Mouse (Mus musculus): ENCODE measurements around the gene Axin2.

Gene Axin2

GRCm38 (mm10) chr11:108906590-108907254 lies 13.4 kb upstream of the Axin2 start:
- no peak for DNase-seq

DNA sequence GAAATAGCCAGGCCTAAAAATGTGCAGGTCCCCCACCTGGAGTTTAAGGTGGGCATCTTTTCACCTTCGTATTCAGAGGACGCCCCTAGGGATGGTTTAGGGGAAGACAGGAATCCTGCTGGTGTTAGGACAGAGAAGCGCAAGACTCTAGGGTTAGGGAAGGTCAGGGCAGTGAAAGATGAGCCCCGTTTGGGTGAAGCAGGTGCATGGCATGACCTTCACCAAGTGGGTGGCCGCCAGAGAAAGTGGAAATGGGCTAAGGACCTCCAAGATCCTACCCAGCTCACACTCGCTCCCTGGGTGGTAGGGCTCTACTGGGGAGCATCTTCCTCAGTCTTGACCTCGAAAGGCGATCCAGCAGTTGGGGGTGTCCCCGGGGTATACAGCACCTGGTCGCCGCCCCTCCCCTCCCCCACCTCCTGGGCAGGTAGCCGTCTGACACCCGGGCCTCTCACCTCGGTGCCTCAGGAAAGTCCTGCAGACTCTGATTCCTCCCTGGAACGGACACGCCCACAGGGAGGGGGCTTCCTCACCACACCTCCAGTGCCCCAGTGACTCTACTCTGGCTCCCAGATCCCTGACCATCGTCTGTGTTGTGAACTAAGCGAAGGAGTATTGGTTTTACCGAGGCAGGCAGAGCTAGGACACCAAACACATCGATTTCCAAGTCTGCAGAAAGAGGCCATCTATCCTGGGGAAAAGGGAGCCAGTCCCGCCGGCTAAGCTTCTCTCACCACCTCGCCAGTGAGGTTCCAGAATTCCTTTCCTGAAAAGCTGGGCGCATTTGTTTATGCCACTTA lies 10.6 kb upstream of the Axin2 start:
- no peak for DNase-seq

DNA sequence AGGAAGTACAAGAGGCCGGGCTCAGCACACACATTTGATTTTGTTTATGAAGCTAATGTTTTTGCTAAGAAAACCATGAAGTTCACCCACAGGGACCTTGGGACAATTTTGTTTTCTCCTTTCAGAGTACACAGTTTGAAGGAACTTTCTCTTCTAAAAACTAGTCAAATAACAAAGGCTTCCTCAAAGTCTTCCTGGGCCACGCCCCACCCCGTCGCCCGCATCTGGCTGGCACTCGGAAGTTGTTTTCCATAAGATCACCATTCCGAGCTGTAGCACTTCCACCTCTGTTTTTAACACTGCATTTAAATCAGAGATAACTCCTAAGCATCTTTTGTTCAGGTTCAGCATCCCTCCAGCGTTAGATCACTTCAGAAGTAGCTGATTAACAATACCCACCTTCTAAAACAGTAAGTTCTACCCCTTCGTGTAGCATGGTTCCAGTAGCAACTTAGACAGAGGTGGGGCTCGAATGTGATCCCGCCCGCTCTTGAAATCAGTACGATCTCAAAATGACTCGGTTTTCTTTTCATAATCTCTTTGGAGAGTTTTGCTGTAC lies 9.7 kb upstream of the Axin2 start:
- DNase-seq, result no peak

DNA sequence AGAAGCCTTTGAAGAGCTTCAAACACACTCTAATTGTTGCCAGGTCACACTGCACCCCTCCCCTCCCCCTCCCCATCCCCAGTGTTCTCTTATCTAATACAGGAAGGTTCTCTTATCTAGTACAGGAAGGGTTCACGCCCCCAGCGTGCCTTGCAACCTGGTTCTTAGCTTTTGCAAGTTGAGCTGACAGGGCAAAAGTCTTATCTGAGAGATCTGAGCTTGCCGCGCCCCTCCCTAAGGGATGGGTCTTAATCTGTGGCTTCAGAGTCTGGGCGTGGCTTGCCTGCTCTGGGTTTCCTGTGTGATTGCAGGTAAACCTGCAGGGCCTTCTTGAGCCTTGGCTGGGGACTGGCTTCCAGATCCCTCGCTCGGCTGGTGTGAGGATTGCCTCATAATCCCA lies 9.2 kb upstream of the Axin2 start:
- no peak for DNase-seq

DNA sequence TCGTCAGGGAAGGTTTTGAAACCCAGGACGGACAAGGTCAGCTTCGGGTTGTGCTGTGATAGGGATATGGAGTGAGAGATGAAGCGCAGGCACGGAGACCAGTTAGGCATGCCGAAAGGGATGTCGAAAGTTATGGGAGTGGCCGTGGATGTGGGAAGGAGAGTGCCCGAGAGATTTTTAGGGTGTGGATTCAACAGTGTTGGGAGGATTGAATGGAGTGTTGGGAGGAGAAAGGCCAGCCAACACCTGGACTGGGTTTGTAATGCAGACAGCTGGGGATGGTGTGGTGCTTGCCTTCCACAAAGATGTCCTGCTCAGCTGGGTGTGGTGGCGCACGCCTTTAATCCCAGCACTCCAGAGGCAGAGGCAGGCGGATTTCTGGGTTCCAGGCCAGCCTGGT lies 8.0 kb upstream of the Axin2 start:
- DNase-seq, result no peak

- DNase-seq, result peak; percentile 53
Observed at GRCm38 (mm10) chr11:108917422-108918324, 2.5 kb upstream of the Axin2 start.

DNA sequence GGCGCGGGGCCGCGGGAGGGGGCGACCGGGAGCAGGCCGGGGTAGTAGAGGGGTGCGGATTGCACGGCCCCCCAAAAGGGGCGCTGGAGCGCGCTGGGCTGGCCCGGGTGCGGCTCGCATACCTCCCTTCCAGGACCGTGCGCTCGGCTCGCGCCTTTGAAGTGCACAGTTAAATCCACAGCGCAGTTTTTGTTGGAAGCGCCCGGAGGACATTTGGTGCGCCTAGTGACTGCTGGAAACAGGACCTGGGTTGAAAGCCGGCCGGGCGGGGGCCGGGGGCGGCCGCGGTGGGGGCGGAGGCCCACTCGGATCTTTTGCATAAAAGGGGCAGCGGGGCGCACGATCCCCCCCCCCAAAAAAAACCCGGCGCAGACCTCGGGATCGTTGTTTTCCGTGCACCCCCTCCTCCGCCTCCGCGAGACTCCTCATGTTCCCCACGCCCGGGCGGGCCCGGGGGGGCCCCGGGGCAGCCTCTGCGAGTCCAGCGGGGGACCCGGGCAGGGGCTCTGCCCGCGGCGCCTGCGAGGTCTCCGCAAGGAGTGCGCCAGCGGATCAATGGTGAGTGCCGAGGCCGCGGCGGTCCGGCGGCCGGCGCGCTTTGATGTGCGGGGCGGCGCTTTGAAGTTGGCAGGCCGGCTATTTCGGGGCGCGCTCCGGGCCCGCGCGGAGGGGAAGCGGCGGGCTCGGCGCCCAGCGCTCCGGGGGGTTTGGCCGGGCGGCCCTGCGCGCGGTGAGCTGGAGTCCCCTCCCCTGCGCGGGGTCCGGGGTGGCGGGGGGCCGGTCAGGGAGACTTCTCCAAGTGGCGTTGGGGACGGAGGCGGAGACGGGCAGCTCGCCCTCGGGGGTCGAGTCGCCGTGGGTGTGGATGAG lies 722 bp downstream of the Axin2 start:
- DNase-seq, result peak; percentile 80

- DNase-seq, result no peak
Observed at GRCm38 (mm10) chr11:108921506-108922455, 1.6 kb downstream of the Axin2 start.

DNA sequence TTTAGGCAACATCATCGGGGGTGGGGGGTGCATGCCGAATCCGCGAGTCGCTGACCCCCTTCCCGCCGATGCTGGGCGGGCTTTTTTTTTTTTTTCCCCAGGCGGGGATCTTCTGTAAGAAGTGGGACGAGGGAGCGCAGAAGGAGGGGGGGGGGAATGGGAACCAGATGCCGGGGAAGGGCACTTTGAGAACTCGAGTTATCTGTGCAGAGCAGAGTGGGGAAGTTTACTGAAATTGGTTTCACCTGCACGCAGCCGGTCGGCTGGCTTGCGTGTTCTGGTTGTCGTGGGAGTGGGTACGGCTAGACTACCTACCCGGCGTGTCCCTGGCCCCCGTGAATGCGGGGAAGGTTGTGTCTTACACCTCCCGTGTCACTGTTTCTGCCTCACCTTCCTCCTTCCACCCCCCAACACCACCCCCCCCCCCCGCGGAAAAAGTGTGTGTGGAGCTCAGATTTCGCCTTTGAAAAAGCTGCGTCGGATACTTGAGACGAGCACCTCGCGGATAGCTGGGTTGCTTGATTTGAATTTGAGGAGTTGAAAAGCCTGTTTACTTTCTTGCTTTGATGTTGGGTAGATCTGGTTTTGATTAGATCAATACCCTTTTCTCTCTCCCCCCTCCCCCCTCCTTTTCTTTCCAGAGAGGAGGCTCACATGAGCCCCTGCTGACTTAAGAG lies 2.5 kb downstream of the Axin2 start:
- DNase-seq, result no peak

DNA sequence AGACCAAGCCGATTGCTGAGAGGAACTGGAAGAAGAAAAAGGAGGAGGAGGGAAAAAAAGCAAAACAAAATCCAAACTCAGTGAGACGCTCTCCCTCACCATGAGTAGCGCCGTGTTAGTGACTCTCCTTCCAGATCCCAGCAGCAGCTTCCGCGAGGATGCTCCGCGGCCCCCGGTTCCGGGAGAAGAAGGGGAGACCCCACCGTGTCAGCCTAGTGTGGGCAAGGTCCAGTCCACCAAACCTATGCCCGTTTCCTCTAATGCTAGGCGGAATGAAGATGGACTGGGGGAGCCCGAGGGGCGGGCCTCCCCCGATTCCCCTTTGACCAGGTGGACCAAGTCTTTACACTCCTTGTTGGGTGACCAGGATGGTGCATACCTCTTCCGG lies 3.0 kb downstream of the Axin2 start:
- DNase-seq, result no peak

DNA sequence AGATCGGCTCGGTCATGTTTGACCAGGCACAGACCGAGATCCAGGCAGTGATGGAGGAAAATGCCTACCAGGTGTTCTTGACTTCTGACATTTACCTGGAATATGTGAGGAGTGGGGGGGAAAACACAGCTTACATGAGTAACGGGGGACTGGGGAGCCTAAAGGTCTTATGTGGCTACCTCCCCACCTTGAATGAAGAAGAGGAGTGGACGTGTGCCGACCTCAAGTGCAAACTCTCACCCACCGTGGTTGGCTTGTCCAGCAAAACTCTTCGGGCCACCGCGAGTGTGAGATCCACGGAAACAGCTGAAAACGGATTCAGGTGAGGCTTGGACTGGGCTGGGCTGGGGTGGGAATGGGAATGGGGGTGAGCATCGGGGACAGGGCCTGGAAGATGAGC lies 3.6 kb downstream of the Axin2 start:
- DNase-seq, result no peak

DNA sequence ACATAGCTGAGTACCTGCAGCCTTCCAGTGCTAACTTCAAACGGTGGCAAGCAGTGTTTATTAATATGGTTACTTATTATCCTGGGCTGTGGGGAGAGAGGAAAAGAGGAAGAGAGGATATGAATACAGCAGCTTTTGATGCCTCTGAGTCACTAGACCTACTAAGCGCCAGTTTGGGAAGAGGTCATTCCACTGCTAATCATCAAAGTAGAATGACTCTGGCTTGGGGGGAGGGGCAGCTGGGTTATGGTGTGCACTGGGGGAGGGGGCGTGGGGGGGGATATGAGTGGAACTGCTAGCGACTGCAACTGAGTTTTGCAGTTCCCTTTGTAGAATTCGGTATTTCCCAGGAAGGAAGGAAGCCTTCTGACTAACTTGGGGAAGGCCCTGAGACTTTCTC lies 4.2 kb downstream of the Axin2 start:
- DNase-seq, result no peak

DNA sequence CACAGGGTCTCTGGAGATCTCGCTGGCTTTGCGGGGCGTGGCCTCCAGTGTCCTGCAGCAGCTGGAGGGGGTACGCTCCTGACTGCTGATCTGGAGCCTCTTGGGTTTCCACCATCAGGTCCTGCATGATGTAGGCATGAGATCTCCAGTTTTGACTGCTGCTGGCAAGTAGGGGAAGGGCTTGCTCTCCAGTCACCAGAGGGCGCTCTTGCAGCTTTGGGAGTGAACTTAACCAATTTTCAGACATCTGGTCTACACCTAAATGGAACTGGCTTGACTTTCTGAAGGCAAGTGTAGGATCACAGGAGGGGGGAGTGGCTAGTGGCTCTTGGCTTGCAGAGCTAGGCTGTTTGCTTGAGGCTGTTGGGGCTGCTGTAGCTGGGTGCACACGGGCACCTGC lies 5.1 kb downstream of the Axin2 start:
- peak; percentile 81 for DNase-seq

- no peak for DNase-seq
Observed at GRCm38 (mm10) chr11:108925826-108926225, 5.7 kb downstream of the Axin2 start.

DNA sequence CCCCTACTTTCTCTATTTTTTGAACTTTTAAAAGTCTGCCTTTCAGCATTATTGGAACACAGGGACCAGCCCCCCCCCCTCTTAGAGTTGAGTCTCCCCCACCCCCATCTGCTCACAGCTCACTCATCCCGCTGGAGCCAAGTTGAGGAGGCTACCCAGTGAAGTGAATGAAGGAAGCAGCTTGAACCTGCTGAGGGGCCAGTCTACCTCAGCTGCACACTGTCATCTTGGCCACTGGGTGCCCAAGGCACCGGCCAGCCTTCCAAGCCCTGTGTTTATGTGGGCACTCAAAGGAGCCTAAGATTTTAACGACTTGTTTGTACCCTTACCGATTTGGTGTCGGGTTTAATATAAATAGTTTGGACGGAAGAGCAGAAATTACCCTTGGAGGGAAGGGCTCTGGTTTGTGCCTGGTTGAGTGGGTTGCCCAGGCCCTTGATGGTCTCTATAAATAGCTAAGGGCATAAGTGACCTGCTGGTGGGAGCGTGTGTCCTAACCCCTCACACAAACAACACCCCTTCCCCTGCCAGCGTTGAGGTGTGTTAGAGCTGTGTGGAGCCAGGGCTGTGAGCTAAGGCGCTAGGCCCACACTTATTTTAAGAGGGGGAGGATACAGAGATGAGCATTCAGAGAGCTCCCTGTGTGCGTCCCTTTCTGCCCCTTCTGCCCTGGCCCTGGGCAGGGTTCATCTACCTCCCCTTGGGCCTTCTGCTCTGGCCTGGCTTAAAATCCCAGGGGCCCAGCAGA lies 6.4 kb downstream of the Axin2 start:
- DNase-seq, result no peak

DNA sequence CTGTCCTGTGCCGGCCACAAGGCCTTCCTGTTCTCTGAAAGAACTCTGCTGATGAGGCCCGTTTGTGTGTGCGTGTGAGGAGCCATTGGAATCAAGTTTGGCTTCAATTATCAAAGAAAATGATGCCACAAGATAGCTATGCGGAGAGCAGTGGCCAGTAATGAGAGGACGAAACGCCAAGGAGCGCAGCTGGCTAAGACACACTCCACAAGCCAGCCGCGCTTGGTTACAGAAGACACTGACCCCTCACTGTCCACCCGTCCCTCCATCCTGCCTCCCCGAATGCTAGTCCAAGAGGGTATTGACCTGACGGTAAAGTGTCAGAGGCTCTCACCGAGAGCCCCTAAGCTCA lies 6.9 kb downstream of the Axin2 start:
- no peak for DNase-seq

- DNase-seq, result no peak
Observed at GRCm38 (mm10) chr11:108928096-108928495, 7.9 kb downstream of the Axin2 start.

DNA sequence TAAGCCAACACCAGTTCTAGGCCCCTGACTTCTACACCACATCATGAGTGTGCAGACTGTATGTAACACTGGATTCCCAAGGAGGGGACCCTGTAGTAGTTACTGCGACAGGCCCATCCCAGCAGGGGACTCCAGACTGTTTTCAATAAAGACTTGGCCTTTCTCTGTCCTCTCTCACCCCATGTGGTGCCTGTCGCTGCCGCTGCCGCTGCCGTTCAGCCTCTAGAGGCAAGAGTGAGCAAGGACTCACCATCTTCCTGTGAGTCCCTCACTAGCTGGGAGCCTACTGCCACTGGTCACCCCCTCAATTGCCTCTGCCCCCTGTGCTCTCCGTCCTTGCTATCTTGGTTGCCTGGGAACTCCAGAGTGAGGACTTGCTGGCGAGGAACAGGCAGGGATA lies 8.6 kb downstream of the Axin2 start:
- no peak for DNase-seq

DNA sequence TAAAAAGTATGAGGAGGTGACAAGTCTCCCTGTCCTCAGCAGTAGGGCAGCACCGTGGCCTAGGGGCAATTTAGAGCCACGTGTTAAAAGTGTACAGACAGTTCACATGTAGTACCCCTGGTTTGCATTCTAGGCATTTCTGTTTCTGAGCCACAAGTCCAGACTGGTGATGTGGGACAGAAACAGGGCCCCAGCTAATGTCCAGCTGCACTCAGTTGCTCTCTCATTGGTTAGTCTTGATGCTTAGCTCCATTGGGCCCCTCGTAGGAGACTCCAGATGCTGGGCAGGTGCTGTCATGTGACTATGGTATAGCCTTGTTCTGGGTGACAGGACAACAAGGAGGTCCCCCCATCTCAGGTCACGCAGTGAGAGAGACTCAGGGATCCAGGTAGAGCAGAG lies 9.0 kb downstream of the Axin2 start:
- DNase-seq, result no peak

DNA sequence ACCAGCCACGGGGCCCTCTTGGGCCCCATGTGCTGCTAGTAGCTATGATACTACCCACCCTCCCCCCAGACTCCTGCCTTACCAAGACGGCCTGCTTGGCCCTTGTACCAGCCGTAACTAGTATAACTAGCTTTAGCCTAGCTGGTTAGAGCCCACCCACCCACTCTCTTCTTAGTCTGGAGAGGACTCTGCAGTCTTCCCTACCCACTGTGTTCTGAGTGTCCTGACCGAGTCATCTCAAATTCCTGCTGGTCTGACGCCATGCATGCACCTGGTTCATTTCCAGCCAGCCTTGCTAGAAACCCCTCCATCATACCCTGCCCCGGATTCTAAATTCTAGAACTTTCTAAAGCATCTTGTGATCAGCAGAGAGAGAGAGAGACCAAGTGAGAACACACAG lies 9.6 kb downstream of the Axin2 start:
- DNase-seq, result no peak
